Mouse (Mus musculus) cerebellum, adult 2 months (tissue): ENCODE data around the gene Leng1. TPM values are rescaled to one million over a fixed set of nuclear protein-coding genes. Genes with fewer than 3 reads are reported as not detected.
"Not testable (repeated sequence)": the region's sequence is repeated elsewhere in the genome, so short reads cannot be mapped to it uniquely, and the experiment has no call there.

Source experiments
- DNase-seq, 2 experiments: peaks; one replicate each; pipeline ENCODE4 v3.0.0; 2021
- H3K27ac ChIP-seq: fragments of 200-500 bp; 2 replicates; pipeline ENCODE4 v1.5.1; 2012; ENCODE audit warnings: low read length, control low read depth, inconsistent platforms; ENCODE audit not compliant: insufficient read depth
- H3K27me3 ChIP-seq: fragments of 200-500 bp; 2 replicates; pipeline ENCODE4 v1.6.1; 2012; ENCODE audit warnings: inconsistent platforms, mild to moderate bottlenecking, low read length, moderate library complexity; ENCODE audit not compliant: control insufficient read depth, insufficient read depth
- H3K4me1 ChIP-seq: fragments of 200-500 bp; 2 replicates; pipeline ENCODE4 v1.6.1; 2011; ENCODE audit warnings: low read length; ENCODE audit not compliant: control insufficient read depth, insufficient read depth
- H3K4me3 ChIP-seq: fragments of 200-500 bp; replicated peaks from 2 replicates; pipeline ENCODE3; 2011; ENCODE audit warnings: mild to moderate bottlenecking, low read depth, low read length, control low read depth; ENCODE audit not compliant: insufficient read depth
- CTCF ChIP-seq: fragments of 200-500 bp; IDR thresholded peaks from 2 replicates; pipeline ENCODE4 v1.5.1; 2011; ENCODE audit warnings: low read depth, mild to moderate bottlenecking, control low read depth, low read length, moderate library complexity, borderline replicate concordance; ENCODE audit not compliant: insufficient read depth
- POLR2A ChIP-seq: fragments of 200-500 bp; IDR thresholded peaks from 2 replicates; pipeline ENCODE4 v1.6.1; 2011; ENCODE audit warnings: low read length, control low read depth, borderline replicate concordance; ENCODE audit not compliant: insufficient read depth
- WGBS: fragments of 180-500 bp; shearing (Covaris S2); methylation state at CpG from one replicate; pipeline ENCODE4 v1.1.7; 2018; 5-methylcytosine and 5-hydroxymethylcytosine counted together
- polyA plus RNA-seq: library from polyadenylated mRNA; depleted of rRNA; stranded (reverse); fragments of >200 nt; gene quantifications from 2 replicates; pipeline ENCODE4 v1.2.3, GENCODE M21; 2012; rRNA removed

Gene Leng1
- polyA plus RNA-seq: 12.0 and 12.9 TPM in 2 replicates

- DNase-seq: peak; percentile 96 to 99
- H3K27ac ChIP-seq: peak within 1 kb of the TSS; percentile 51
- H3K27me3 ChIP-seq: no peaks in the 10 kb centered on the region
- TF ChIP-seq POLR2A (peak; percentile 88; the same call in 1 of the 2 replicates), CTCF (no peak)
- H3K4me3 ChIP-seq: peak within 1 kb of the TSS; percentile 75
- WGBS: 2% methylated on average over 45 of the region's 45 CpGs
- H3K4me1 ChIP-seq: no peaks in the 10 kb centered on the region; the same call in 1 of the 2 replicates
These were observed at the start of gene Leng1 for GRCm38 (mm10) chr7:3665215-3666114. Gene Leng1, minus strand, starts transcription at chr7:3665840.

GRCm38 (mm10) chr7:3715249-3715648 is 49.6 kb upstream of the Leng1 start:
- Histone ChIP-seq H3K4me1 (no peaks in the 10 kb centered on the region), H3K27ac (no peak overlapping the region), H3K4me3 (no peak overlapping the region), H3K27me3 (no peaks in the 10 kb centered on the region)
- TF ChIP-seq POLR2A (no peak), CTCF (no peak)
- DNase-seq: no peak
- 42% methylated on average over 1 of the region's 1 CpGs for WGBS

- no peak for TF ChIP-seq POLR2A
- WGBS: 25% methylated on average over 5 of the region's 5 CpGs
- no peak for DNase-seq
- Histone ChIP-seq H3K27ac (no peak overlapping the region), H3K27me3 (no peaks in the 10 kb centered on the region), H3K4me1 (no peaks in the 10 kb centered on the region), H3K4me3 (no peak overlapping the region)
These were observed 46.8 kb upstream of the Leng1 start for GRCm38 (mm10) chr7:3712264-3712942.

- Histone ChIP-seq H3K4me1 (peaks cover 8% of the 10 kb centered on the region), H3K4me3 (no peak overlapping the region), H3K27me3 (no peaks in the 10 kb centered on the region), H3K27ac (no peak overlapping the region)
- DNase-seq: no peak
- WGBS: 78% methylated on average over 1 of the region's 1 CpGs
- TF ChIP-seq POLR2A (no peak), CTCF (no peak)
These were observed 43.4 kb upstream of the Leng1 start for GRCm38 (mm10) chr7:3709000-3709399.

- not testable (repeated sequence) for H3K4me1 ChIP-seq, DNase-seq, H3K4me3 ChIP-seq, H3K27ac ChIP-seq, H3K27me3 ChIP-seq
- 36% methylated on average over 5 of the region's 5 CpGs for WGBS
These were observed 42.9 kb upstream of the Leng1 start for GRCm38 (mm10) chr7:3708447-3708980.

- Histone ChIP-seq H3K27ac (no peak overlapping the region), H3K27me3 (no peaks in the 10 kb centered on the region), H3K4me1 (peaks cover 8% of the 10 kb centered on the region), H3K4me3 (no peak overlapping the region)
- DNase-seq: no peak
- 39% methylated on average over 7 of the region's 7 CpGs for WGBS
- no peak for TF ChIP-seq CTCF
- no peak for TF ChIP-seq POLR2A
These were observed 42.2 kb upstream of the Leng1 start for GRCm38 (mm10) chr7:3707568-3708413.

GRCm38 (mm10) chr7:3707027-3707426 is 41.4 kb upstream of the Leng1 start:
- Histone ChIP-seq H3K27ac (no peak overlapping the region), H3K27me3 (no peaks in the 10 kb centered on the region), H3K4me1 (peaks cover 8% of the 10 kb centered on the region), H3K4me3 (no peak overlapping the region)
- no peak for TF ChIP-seq POLR2A
- no peak for TF ChIP-seq CTCF
- no peak for DNase-seq
- WGBS: 74% methylated on average over 4 of the region's 4 CpGs
